ENCODE assay signal across 9 mouse cellular contexts in the genomic region with DNA sequence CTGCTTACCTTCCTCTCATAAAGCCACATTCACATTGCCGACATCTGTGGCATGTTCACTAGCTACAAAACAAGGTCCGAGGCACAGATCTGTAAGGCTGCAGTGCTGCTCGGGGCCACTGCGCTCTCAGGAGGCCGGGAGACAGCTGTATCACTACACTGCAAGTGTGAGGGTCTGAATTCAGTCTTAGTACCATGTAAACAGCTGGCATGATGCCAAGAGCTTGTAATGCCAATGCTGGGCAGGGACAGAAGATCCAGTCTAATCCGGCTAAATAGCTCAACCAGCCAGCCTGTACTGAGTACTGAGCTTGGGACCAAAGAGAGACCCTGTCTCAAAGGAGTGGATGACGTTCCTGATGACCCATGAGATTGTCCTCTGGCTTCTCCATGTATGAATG.
DNase-seq lines count a peak whose midpoint lies in the region.
"Had no signal": no experiment of that assay in that cellular context is flagged by ENCODE, and none has a peak within 500 bp of the region (broad histone marks: within the 10 kb centered on the region; RNA-seq: fewer than 3 reads in every experiment).

No protein-coding gene starts in this region.

- peak; percentile 57 for DNase-seq in cerebellum, adult 11-12 months
- DNase-seq in cerebellum, adult 11 months: no peak
- peak; percentile 51 for DNase-seq in layer of hippocampus, adult 11-12 months (ENCODE audit: low spot score)
- DNase-seq in layer of hippocampus, adult 9-11 months: no peak
- peak; percentile 75 to 78 for DNase-seq in cerebellum, postnatal 10 days
- DNase-seq in kidney, postnatal 25 days: peak; percentile 32 to 60
- DNase-seq in thymus, postnatal 4 days: no peak
- no peak for DNase-seq in ovary, postnatal 10 days (ENCODE audit: low spot score)
- DNase-seq: heart, adult 2 months had no signal

Comparison
In these comparisons a context has a peak if more than half of its experiments do, and no peak if none do; other contexts are left out.
1. DNase-seq: peak in cerebellum, adult 11-12 months (single experiment), layer of hippocampus, adult 11-12 months (single experiment), cerebellum, postnatal 10 days (2 of 2) and kidney, postnatal 25 days (2 of 2); none in cerebellum, adult 11 months (single experiment), layer of hippocampus, adult 9-11 months (single experiment), thymus, postnatal 4 days (single experiment) and ovary, postnatal 10 days (single experiment).